Mouse (Mus musculus): Measurements from ENCODE around the gene Dnah1. TPM values are rescaled to one million over a fixed set of nuclear protein-coding genes. Genes with fewer than 3 reads are reported as not detected.
A peak's percentile ranks its signal among the peaks of the same experiment; 100 is the strongest.

Dnah1 gene
- polyA plus RNA-seq, 1 experiment from 2014 or later = 1.5 TPM

- H3K9me3 ChIP-seq (replicated peaks) = no peaks in the 10 kb centered on the region
Observed at GRCm38 (mm10) chr14:31335765-31336164, 12.1 kb upstream of the Dnah1 start.

GRCm38 (mm10) chr14:31330957-31331356 lies 7.3 kb upstream of the Dnah1 start:
- H3K4me2 ChIP-seq = no peak overlapping the region
- ATAC-seq (ENCODE audit: insufficient number of reproducible peaks, low FRiP score) = no peak
- 66% methylated on average over 4 of the region's 4 CpGs for WGBS

More at GRCm38 (mm10) chr14:31335765-31336164, 12.1 kb upstream of the Dnah1 start:
- Histone ChIP-seq H3K9ac (no peak overlapping the region), H3K4me1 (replicated peaks) (peaks cover 15% of the 10 kb centered on the region), H3K27ac (ENCODE audit: poor library complexity, severe bottlenecking) (no peak overlapping the region), H3K27me3 (replicated peaks) (no peaks in the 10 kb centered on the region), H3K4me2 (peak overlapping the region; percentile 79), H3K4me3 (peak overlapping the region; percentile 97), H3K36me3 (peaks cover 3% of the 10 kb centered on the region; the same call in 1 of the 2 replicates)
- no peak for ATAC-seq (ENCODE audit: insufficient number of reproducible peaks, low FRiP score)
- WGBS = 48% methylated on average over 3 of the region's 3 CpGs

GRCm38 (mm10) chr14:31329741-31330140 lies 6.0 kb upstream of the Dnah1 start:
- no peak overlapping the region for H3K4me2 ChIP-seq
- no peak overlapping the region for H3K27ac ChIP-seq (ENCODE audit: poor library complexity, severe bottlenecking)
- no peaks in the 10 kb centered on the region for H3K36me3 ChIP-seq
- H3K4me3 ChIP-seq = no peak overlapping the region
- no peaks in the 10 kb centered on the region for H3K9me3 ChIP-seq (replicated peaks)
- no peaks in the 10 kb centered on the region for H3K4me1 ChIP-seq (replicated peaks)
- peaks cover 6% of the 10 kb centered on the region; the same call in 1 of the 2 replicates for H3K27me3 ChIP-seq (replicated peaks)
- WGBS = 29% methylated on average over 2 of the region's 2 CpGs
- ATAC-seq (ENCODE audit: insufficient number of reproducible peaks, low FRiP score) = no peak
- H3K9ac ChIP-seq = no peak overlapping the region

More at GRCm38 (mm10) chr14:31330957-31331356, 7.3 kb upstream of the Dnah1 start:
- no peaks in the 10 kb centered on the region for H3K9me3 ChIP-seq (replicated peaks)
- no peaks in the 10 kb centered on the region for H3K4me1 ChIP-seq (replicated peaks)
- no peaks in the 10 kb centered on the region for H3K36me3 ChIP-seq
- H3K27me3 ChIP-seq (replicated peaks) = peaks cover 6% of the 10 kb centered on the region; the same call in 1 of the 2 replicates
- H3K9ac ChIP-seq = no peak overlapping the region
- H3K27ac ChIP-seq (ENCODE audit: poor library complexity, severe bottlenecking) = no peak overlapping the region
- no peak overlapping the region for H3K4me3 ChIP-seq

- H3K4me3 ChIP-seq = no peak overlapping the region
- no peak overlapping the region for H3K4me2 ChIP-seq
- ATAC-seq (ENCODE audit: insufficient number of reproducible peaks, low FRiP score) = no peak
- H3K27me3 ChIP-seq (replicated peaks) = peaks cover 6% of the 10 kb centered on the region; the same call in 1 of the 2 replicates
- WGBS = 60% methylated on average over 4 of the region's 4 CpGs
- no peaks in the 10 kb centered on the region for H3K36me3 ChIP-seq
- no peak overlapping the region for H3K9ac ChIP-seq
- H3K27ac ChIP-seq (ENCODE audit: poor library complexity, severe bottlenecking) = no peak overlapping the region
- H3K4me1 ChIP-seq (replicated peaks) = peaks cover 3% of the 10 kb centered on the region; the same call in 1 of the 2 replicates
- no peaks in the 10 kb centered on the region for H3K9me3 ChIP-seq (replicated peaks)
Observed at GRCm38 (mm10) chr14:31327681-31328080, 4.0 kb upstream of the Dnah1 start.

- no peaks in the 10 kb centered on the region for H3K36me3 ChIP-seq
- H3K27me3 ChIP-seq (replicated peaks) = peaks cover 6% of the 10 kb centered on the region; the same call in 1 of the 2 replicates
- no peak for ATAC-seq (ENCODE audit: insufficient number of reproducible peaks, low FRiP score)
- H3K9me3 ChIP-seq (replicated peaks) = no peaks in the 10 kb centered on the region
- 79% methylated on average over 1 of the region's 1 CpGs for WGBS
- no peak overlapping the region for H3K4me2 ChIP-seq
- no peak overlapping the region for H3K4me3 ChIP-seq
- no peak overlapping the region for H3K27ac ChIP-seq (ENCODE audit: poor library complexity, severe bottlenecking)
- H3K4me1 ChIP-seq (replicated peaks) = peaks cover 3% of the 10 kb centered on the region; the same call in 1 of the 2 replicates
- H3K9ac ChIP-seq = no peak overlapping the region
Observed at GRCm38 (mm10) chr14:31327196-31327595, 3.5 kb upstream of the Dnah1 start.

GRCm38 (mm10) chr14:31326770-31327169 lies 3.1 kb upstream of the Dnah1 start:
- no peak overlapping the region for H3K9ac ChIP-seq
- 72% methylated on average over 7 of the region's 7 CpGs for WGBS

GRCm38 (mm10) chr14:31325551-31325950 lies 1.9 kb upstream of the Dnah1 start:
- no peak overlapping the region for H3K4me3 ChIP-seq
- H3K27me3 ChIP-seq (replicated peaks) = peaks cover 7% of the 10 kb centered on the region; the same call in 1 of the 2 replicates
- no peak overlapping the region for H3K9ac ChIP-seq
- 46% methylated on average over 5 of the region's 5 CpGs for WGBS
- no peaks in the 10 kb centered on the region for H3K9me3 ChIP-seq (replicated peaks)
- no peaks in the 10 kb centered on the region for H3K36me3 ChIP-seq
- peaks cover 3% of the 10 kb centered on the region; the same call in 1 of the 2 replicates for H3K4me1 ChIP-seq (replicated peaks)
- no peak for ATAC-seq (ENCODE audit: insufficient number of reproducible peaks, low FRiP score)
- no peak overlapping the region for H3K27ac ChIP-seq (ENCODE audit: poor library complexity, severe bottlenecking)
- H3K4me2 ChIP-seq = no peak overlapping the region

More at GRCm38 (mm10) chr14:31326770-31327169, 3.1 kb upstream of the Dnah1 start:
- H3K4me1 ChIP-seq (replicated peaks) = peaks cover 3% of the 10 kb centered on the region; the same call in 1 of the 2 replicates
- H3K4me3 ChIP-seq = no peak overlapping the region
- H3K4me2 ChIP-seq = no peak overlapping the region
- no peaks in the 10 kb centered on the region for H3K9me3 ChIP-seq (replicated peaks)
- H3K27me3 ChIP-seq (replicated peaks) = peaks cover 6% of the 10 kb centered on the region; the same call in 1 of the 2 replicates
- no peak for ATAC-seq (ENCODE audit: insufficient number of reproducible peaks, low FRiP score)
- no peak overlapping the region for H3K27ac ChIP-seq (ENCODE audit: poor library complexity, severe bottlenecking)
- no peaks in the 10 kb centered on the region for H3K36me3 ChIP-seq

GRCm38 (mm10) chr14:31324851-31325250 lies 1.2 kb upstream of the Dnah1 start:
- no peak overlapping the region for H3K4me3 ChIP-seq

GRCm38 (mm10) chr14:31323189-31323588 lies 507 bp downstream of the Dnah1 start:
- Histone ChIP-seq H3K4me3 (peak overlapping the region; percentile 52), H3K27me3 (replicated peaks) (0 out of 2 replicates have a peak, but pooled peaks cover 12% of the 10 kb centered on the region), H3K9me3 (replicated peaks) (no peaks in the 10 kb centered on the region), H3K4me1 (replicated peaks) (peaks cover 3% of the 10 kb centered on the region; the same call in 1 of the 2 replicates), H3K27ac (ENCODE audit: poor library complexity, severe bottlenecking) (no peak overlapping the region), H3K36me3 (no peaks in the 10 kb centered on the region), H3K4me2 (peak overlapping the region; percentile 77), H3K9ac (peak overlapping the region; percentile 68; the same call in 1 of the 2 replicates)
- no peak for ATAC-seq (ENCODE audit: insufficient number of reproducible peaks, low FRiP score)
- WGBS = 78% methylated on average over 4 of the region's 4 CpGs

More at GRCm38 (mm10) chr14:31324851-31325250, 1.2 kb upstream of the Dnah1 start:
- Histone ChIP-seq H3K9ac (no peak overlapping the region), H3K4me1 (replicated peaks) (peaks cover 3% of the 10 kb centered on the region; the same call in 1 of the 2 replicates), H3K36me3 (no peaks in the 10 kb centered on the region), H3K9me3 (replicated peaks) (no peaks in the 10 kb centered on the region), H3K4me2 (no peak overlapping the region), H3K27ac (ENCODE audit: poor library complexity, severe bottlenecking) (no peak overlapping the region), H3K27me3 (replicated peaks) (peaks cover 13% of the 10 kb centered on the region; the same call in 1 of the 2 replicates)
- ATAC-seq (ENCODE audit: insufficient number of reproducible peaks, low FRiP score) = no peak
- WGBS = 56% methylated on average over 10 of the region's 10 CpGs

- Histone ChIP-seq H3K4me1 (replicated peaks) (peaks cover 3% of the 10 kb centered on the region; the same call in 1 of the 2 replicates), H3K9ac (no peak overlapping the region), H3K4me3 (no peak overlapping the region), H3K27me3 (replicated peaks) (0 out of 2 replicates have a peak, but pooled peaks cover 12% of the 10 kb centered on the region), H3K27ac (ENCODE audit: poor library complexity, severe bottlenecking) (no peak overlapping the region), H3K9me3 (replicated peaks) (no peaks in the 10 kb centered on the region), H3K4me2 (no peak overlapping the region), H3K36me3 (no peaks in the 10 kb centered on the region)
- ATAC-seq (ENCODE audit: insufficient number of reproducible peaks, low FRiP score) = no peak
- 79% methylated on average over 3 of the region's 3 CpGs for WGBS
Observed at GRCm38 (mm10) chr14:31322191-31322590, 1.5 kb downstream of the Dnah1 start.

GRCm38 (mm10) chr14:31321181-31321580 lies 2.5 kb downstream of the Dnah1 start:
- Histone ChIP-seq H3K36me3 (no peaks in the 10 kb centered on the region), H3K27ac (ENCODE audit: poor library complexity, severe bottlenecking) (no peak overlapping the region), H3K27me3 (replicated peaks) (0 out of 2 replicates have a peak, but pooled peaks cover 13% of the 10 kb centered on the region), H3K4me3 (no peak overlapping the region), H3K4me2 (no peak overlapping the region), H3K4me1 (replicated peaks) (peaks cover 3% of the 10 kb centered on the region; the same call in 1 of the 2 replicates), H3K9ac (no peak overlapping the region), H3K9me3 (replicated peaks) (no peaks in the 10 kb centered on the region)
- ATAC-seq (ENCODE audit: insufficient number of reproducible peaks, low FRiP score) = no peak
- 81% methylated on average over 11 of the region's 11 CpGs for WGBS
